Mouse (Mus musculus) forebrain, embryonic 11.5 days (tissue): ENCODE measurements around the gene Ankrd55. TPM values are rescaled to one million over a fixed set of nuclear protein-coding genes. Genes with fewer than 3 reads are reported as not detected.
"Not testable (repeated sequence)": the region's sequence is repeated elsewhere in the genome, so short reads cannot be mapped to it uniquely, and the experiment has no call there.

Source experiments
- ATAC-seq: fragments of 200-750 bp; cut with Nextera tagmentation; replicated peaks from 2 replicates; pipeline ENCODE4 v1.8.0; 2017; ENCODE audit warnings: moderate TSS enrichment; ENCODE audit not compliant: low FRiP score
- DNase-seq: peaks from one replicate; pipeline ENCODE4 v3.0.0-alpha.2; 2017; ENCODE audit warnings: low spot score
- H3K27ac ChIP-seq: fragments of 300-500 bp; sonication (generic); 2 replicates; pipeline ENCODE4 v1.5.1; 2014; ENCODE audit warnings: low read depth, low read length
- H3K27me3 ChIP-seq: fragments of 300-500 bp; sonication (generic); 2 replicates; pipeline ENCODE4 v1.6.1; 2014; ENCODE audit warnings: mild to moderate bottlenecking, low read length, mixed read lengths; ENCODE audit not compliant: control insufficient read depth, insufficient read depth
- H3K36me3 ChIP-seq: fragments of 300-500 bp; sonication (generic); 2 replicates; pipeline ENCODE4 v1.6.1; 2014; ENCODE audit warnings: mild to moderate bottlenecking, low read length, moderate library complexity, mixed read lengths; ENCODE audit not compliant: control insufficient read depth, insufficient read depth
- H3K4me1 ChIP-seq: fragments of 300-500 bp; sonication (generic); replicated peaks from 2 replicates; pipeline ENCODE4 v1.6.1; 2014; ENCODE audit warnings: low read length, mixed read lengths; ENCODE audit not compliant: control insufficient read depth, insufficient read depth
- H3K4me2 ChIP-seq: fragments of 300-500 bp; sonication (generic); 2 replicates; pipeline ENCODE4 v1.6.1; 2014; ENCODE audit warnings: low read depth, mild to moderate bottlenecking, low read length, moderate library complexity, mixed read lengths; ENCODE audit not compliant: severe bottlenecking
- H3K4me3 ChIP-seq: fragments of 300-500 bp; sonication (generic); 2 replicates; pipeline ENCODE4 v1.5.1; 2014; ENCODE audit warnings: low read depth, low read length
- H3K9ac ChIP-seq: fragments of 300-500 bp; sonication (generic); 2 replicates; pipeline ENCODE4 v1.6.1; 2014; ENCODE audit warnings: low read length
- H3K9me3 ChIP-seq: fragments of 300-500 bp; sonication (generic); 2 replicates; pipeline ENCODE4 v1.6.1; 2016; ENCODE audit warnings: low read length, mixed read lengths; ENCODE audit not compliant: control insufficient read depth
- WGBS: fragments of 180-500 bp; shearing (Covaris S2); extraction: QIAGEN DNeasy Blood & Tissue Kit; methylation state at CpG from one replicate; pipeline ENCODE4 v1.1.7; 2014; 5-methylcytosine and 5-hydroxymethylcytosine counted together
- polyA plus RNA-seq: library from polyadenylated mRNA; unstranded; fragments of >200 nt; fragmentation: Nextera tagmentation; extraction: Ambion mirVana; gene quantifications from 2 replicates; pipeline ENCODE4 v1.2.1, GENCODE M21; 2014

The Ankrd55 gene
- polyA plus RNA-seq, 1 experiment from 2014 or later: 1.3 TPM

- no peaks in the 10 kb centered on the region for H3K27me3 ChIP-seq
- H3K4me1 ChIP-seq: no peaks in the 10 kb centered on the region
- ATAC-seq (no peak), DNase-seq (no peak)
- no peak overlapping the region for H3K9ac ChIP-seq
- no peak overlapping the region for H3K4me3 ChIP-seq
- no peak overlapping the region for H3K4me2 ChIP-seq
- no peaks in the 10 kb centered on the region for H3K36me3 ChIP-seq
- H3K9me3 ChIP-seq: no peaks in the 10 kb centered on the region
- H3K27ac ChIP-seq: no peak overlapping the region
- 13% methylated on average over 1 of the region's 1 CpGs for WGBS
These were observed 20.4 kb downstream of the Ankrd55 start for GRCm38 (mm10) chr13:112308672-112309071.

- WGBS: 91% methylated on average over 3 of the region's 3 CpGs
- not testable (repeated sequence) for DNase-seq, H3K27me3 ChIP-seq, H3K9me3 ChIP-seq, H3K27ac ChIP-seq, H3K4me3 ChIP-seq, H3K4me1 ChIP-seq, H3K36me3 ChIP-seq, H3K4me2 ChIP-seq, ATAC-seq, H3K9ac ChIP-seq
These were observed 23.4 kb downstream of the Ankrd55 start for GRCm38 (mm10) chr13:112311611-112312010.

GRCm38 (mm10) chr13:112315442-112315841 is 27.2 kb downstream of the Ankrd55 start:
- no peaks in the 10 kb centered on the region for H3K4me1 ChIP-seq
- no peak overlapping the region for H3K27ac ChIP-seq
- no peaks in the 10 kb centered on the region for H3K36me3 ChIP-seq
- no peaks in the 10 kb centered on the region for H3K27me3 ChIP-seq
- WGBS: 15% methylated on average over 3 of the region's 3 CpGs
- H3K4me2 ChIP-seq: no peak overlapping the region
- ATAC-seq (no peak; the same call in 1 of the 2 replicates), DNase-seq (no peak)
- H3K9ac ChIP-seq: no peak overlapping the region
- H3K9me3 ChIP-seq: no peaks in the 10 kb centered on the region
- H3K4me3 ChIP-seq: no peak overlapping the region

GRCm38 (mm10) chr13:112316622-112317482 is 28.6 kb downstream of the Ankrd55 start:
- Histone ChIP-seq H3K4me3 (no peak overlapping the region), H3K4me2 (no peak overlapping the region), H3K27ac (no peak overlapping the region), H3K27me3 (no peaks in the 10 kb centered on the region), H3K9ac (no peak overlapping the region), H3K36me3 (no peaks in the 10 kb centered on the region), H3K9me3 (no peaks in the 10 kb centered on the region), H3K4me1 (no peaks in the 10 kb centered on the region)
- no peak for ATAC-seq
- 85% methylated on average over 11 of the region's 11 CpGs for WGBS
- DNase-seq: no peak

- DNase-seq (no peak), ATAC-seq (no peak)
- H3K9me3 ChIP-seq: no peaks in the 10 kb centered on the region
- no peak overlapping the region for H3K4me3 ChIP-seq
- H3K9ac ChIP-seq: no peak overlapping the region
- H3K4me1 ChIP-seq: no peaks in the 10 kb centered on the region
- 86% methylated on average over 8 of the region's 8 CpGs for WGBS
- H3K4me2 ChIP-seq: no peak overlapping the region
- no peak overlapping the region for H3K27ac ChIP-seq
- H3K27me3 ChIP-seq: no peaks in the 10 kb centered on the region
- no peaks in the 10 kb centered on the region for H3K36me3 ChIP-seq
These were observed 29.9 kb downstream of the Ankrd55 start for GRCm38 (mm10) chr13:112318124-112318523.

- no peak overlapping the region for H3K27ac ChIP-seq
- no peak for ATAC-seq
- no peaks in the 10 kb centered on the region for H3K27me3 ChIP-seq
- no peaks in the 10 kb centered on the region for H3K9me3 ChIP-seq
- no peaks in the 10 kb centered on the region for H3K36me3 ChIP-seq
- H3K9ac ChIP-seq: no peak overlapping the region
- H3K4me2 ChIP-seq: no peak overlapping the region
- H3K4me3 ChIP-seq: no peak overlapping the region
- DNase-seq: no peak
- WGBS: 83% methylated on average over 12 of the region's 12 CpGs
- H3K4me1 ChIP-seq: no peaks in the 10 kb centered on the region
These were observed 35.5 kb downstream of the Ankrd55 start for GRCm38 (mm10) chr13:112323591-112324266.

- Histone ChIP-seq H3K9me3 (no peaks in the 10 kb centered on the region), H3K9ac (no peak overlapping the region), H3K36me3 (no peaks in the 10 kb centered on the region), H3K4me3 (no peak overlapping the region), H3K4me2 (no peak overlapping the region), H3K4me1 (no peaks in the 10 kb centered on the region), H3K27me3 (no peaks in the 10 kb centered on the region), H3K27ac (no peak overlapping the region)
- 94% methylated on average over 2 of the region's 2 CpGs for WGBS
- no peak for ATAC-seq
- no peak for DNase-seq
These were observed 36.9 kb downstream of the Ankrd55 start for GRCm38 (mm10) chr13:112325126-112325525.

- no peak overlapping the region for H3K4me2 ChIP-seq
- no peaks in the 10 kb centered on the region for H3K9me3 ChIP-seq
- WGBS: 88% methylated on average over 7 of the region's 7 CpGs
- no peak overlapping the region for H3K27ac ChIP-seq
- no peaks in the 10 kb centered on the region for H3K27me3 ChIP-seq
- ATAC-seq (no peak), DNase-seq (no peak)
- no peak overlapping the region for H3K9ac ChIP-seq
- H3K36me3 ChIP-seq: no peaks in the 10 kb centered on the region
- peaks cover 5% of the 10 kb centered on the region for H3K4me1 ChIP-seq
- no peak overlapping the region for H3K4me3 ChIP-seq
These were observed 38.2 kb downstream of the Ankrd55 start for GRCm38 (mm10) chr13:112326403-112326802.
